22 mouse cellular contexts compared by ENCODE assay signal in genomic region chr6:115380596-115380995, GRCm38 (mm10). TPM values are rescaled to one million over a fixed set of nuclear protein-coding genes. Genes with fewer than 3 reads are reported as not detected.
"Had no signal": no experiment of that assay in that cellular context is flagged by ENCODE, and none has a peak within 500 bp of the region (broad histone marks: within the 10 kb centered on the region; RNA-seq: fewer than 3 reads in every experiment).

No protein-coding gene starts in this region.

- H3K4me2 ChIP-seq: liver, embryonic 13.5 days; liver, embryonic 15.5 days; lung, embryonic 15.5 days; midbrain, embryonic 11.5 days; midbrain, embryonic 13.5 days; midbrain, embryonic 15.5 days; neural tube, embryonic 13.5 days; neural tube, embryonic 15.5 days had no signal

- H3K4me3 ChIP-seq: liver, embryonic 13.5 days; liver, embryonic 15.5 days; lung, embryonic 15.5 days; midbrain, embryonic 13.5 days; midbrain, embryonic 15.5 days; myocyte; neural tube, embryonic 13.5 days; neural tube, embryonic 15.5 days had no signal

- DNase-seq: liver, embryonic 13.5 days; liver, postnatal 0 days; lung, adult 2 months; lung, postnatal 14 days; lung, postnatal 36 days; retina, postnatal 1 day; right cerebral cortex, adult 18-20 months; right cerebral cortex, postnatal 25 days; right cerebral cortex, postnatal 4 days; spleen, adult 18-20 months; thymus, adult 18-20 months; thymus, postnatal 25 days had no signal

- H3K27me3 ChIP-seq: liver, embryonic 13.5 days; liver, embryonic 15.5 days; lung, embryonic 15.5 days; midbrain, embryonic 13.5 days; midbrain, embryonic 15.5 days; neural tube, embryonic 13.5 days; neural tube, embryonic 15.5 days had no signal

- H3K27ac ChIP-seq: liver, embryonic 13.5 days; liver, embryonic 15.5 days; lung, embryonic 15.5 days; midbrain, embryonic 13.5 days; midbrain, embryonic 15.5 days; neural tube, embryonic 13.5 days; neural tube, embryonic 15.5 days had no signal

- H3K4me1 ChIP-seq: liver, embryonic 13.5 days; liver, embryonic 15.5 days; lung, embryonic 15.5 days; midbrain, embryonic 13.5 days; midbrain, embryonic 15.5 days; neural tube, embryonic 13.5 days; neural tube, embryonic 15.5 days had no signal

- H3K36me3 ChIP-seq: liver, embryonic 13.5 days; liver, embryonic 15.5 days; lung, embryonic 15.5 days; midbrain, embryonic 13.5 days; midbrain, embryonic 15.5 days; neural tube, embryonic 13.5 days; neural tube, embryonic 15.5 days had no signal

- ATAC-seq: liver, postnatal 0 days; lung, postnatal 0 days; midbrain, embryonic 13.5 days; midbrain, embryonic 15.5 days had no signal

- H3K9ac ChIP-seq: liver, embryonic 13.5 days; liver, embryonic 15.5 days; liver, postnatal 0 days; lung, embryonic 15.5 days; midbrain, embryonic 13.5 days; midbrain, embryonic 15.5 days; neural tube, embryonic 13.5 days; neural tube, embryonic 15.5 days had no signal

- H3K9me3 ChIP-seq: liver, embryonic 13.5 days; liver, embryonic 15.5 days; lung, embryonic 15.5 days; midbrain, embryonic 13.5 days; midbrain, embryonic 15.5 days; neural tube, embryonic 13.5 days; neural tube, embryonic 15.5 days had no signal

RNA-seq across cellular contexts. Expression of gene Pparg, which starts 19.8 kb away (rescaled TPM):
- total RNA-seq: megakaryocyte-erythroid progenitor cell, adult 5-6 weeks had no signal
